Mouse (Mus musculus) testis, adult 2 months (tissue): ENCODE results near the gene Cryz. TPM values are rescaled to one million over a fixed set of nuclear protein-coding genes. Genes with fewer than 3 reads are reported as not detected.

Experiments
- H3K27ac ChIP-seq: fragments of 200-500 bp; 2 replicates; pipeline ENCODE4 v1.5.1; 2012; ENCODE audit warnings: low read depth, low read length; ENCODE audit not compliant: control insufficient read depth, insufficient read depth
- H3K27me3 ChIP-seq: fragments of 200-500 bp; 2 replicates; pipeline ENCODE4 v1.6.1; 2012; ENCODE audit warnings: mild to moderate bottlenecking, low read length, moderate library complexity; ENCODE audit not compliant: control insufficient read depth, insufficient read depth
- H3K36me3 ChIP-seq: fragments of 200-500 bp; 2 replicates; pipeline ENCODE4 v1.6.1; 2012; ENCODE audit warnings: mild to moderate bottlenecking, low read length; ENCODE audit not compliant: control insufficient read depth, insufficient read depth
- H3K4me1 ChIP-seq: fragments of 200-500 bp; 2 replicates; pipeline ENCODE4 v1.6.1; 2012; ENCODE audit warnings: low read length; ENCODE audit not compliant: control insufficient read depth, insufficient read depth
- H3K4me3 ChIP-seq: fragments of 200-500 bp; 2 replicates; pipeline ENCODE4 v1.5.1; 2012; ENCODE audit warnings: low read depth, mild to moderate bottlenecking, low read length, moderate library complexity, mixed read lengths; ENCODE audit not compliant: control insufficient read depth
- CTCF ChIP-seq: fragments of 200-500 bp; IDR thresholded peaks from 2 replicates; pipeline ENCODE4 v1.5.1; 2012; ENCODE audit warnings: low read depth, mild to moderate bottlenecking, inconsistent platforms, low read length, moderate library complexity; ENCODE audit not compliant: control insufficient read depth, insufficient read depth, insufficient replicate concordance
- POLR2A ChIP-seq: fragments of 200-500 bp; IDR thresholded peaks from 2 replicates; pipeline ENCODE4 v1.6.1; 2012; ENCODE audit warnings: low read depth, mild to moderate bottlenecking, inconsistent platforms, low read length, moderate library complexity; ENCODE audit not compliant: control insufficient read depth
- polyA plus RNA-seq: library from polyadenylated mRNA; depleted of rRNA; stranded (reverse); fragments of >200 nt; gene quantifications from 2 replicates; pipeline ENCODE4 v1.2.3, GENCODE M21; 2012; rRNA removed

Gene Cryz
- polyA plus RNA-seq, 1 experiment, result 4.2 TPM

DNA sequence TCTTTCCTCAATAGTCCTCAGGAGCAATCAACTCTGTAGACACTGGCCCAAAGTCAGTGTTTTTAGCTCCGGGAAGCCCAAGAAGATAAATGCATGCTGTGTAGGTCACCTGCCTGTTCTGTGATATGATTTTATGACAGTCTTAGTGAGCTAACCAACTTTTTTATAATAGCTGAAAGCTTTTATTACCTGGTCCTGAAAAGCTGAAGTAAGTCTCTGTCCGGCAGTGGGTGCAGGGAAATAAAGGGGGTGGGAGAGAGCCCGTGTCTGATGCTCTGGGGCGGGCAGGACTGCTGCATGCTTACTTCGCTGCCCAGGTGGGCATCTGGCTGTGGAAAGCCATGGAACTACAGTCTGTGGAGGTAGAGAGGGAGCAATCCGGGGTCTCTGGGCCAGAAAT lies 74.1 kb downstream of the Cryz start:
- no peak overlapping the region for H3K27ac ChIP-seq
- H3K4me3 ChIP-seq, result no peak overlapping the region
- TF ChIP-seq POLR2A (no peak), CTCF (no peak)
- H3K27me3 ChIP-seq, result no peaks in the 10 kb centered on the region
- H3K4me1 ChIP-seq, result no peaks in the 10 kb centered on the region; the same call in 1 of the 2 replicates
- H3K36me3 ChIP-seq, result no peaks in the 10 kb centered on the region

GRCm38 (mm10) chr3:154671013-154671412 lies 74.5 kb downstream of the Cryz start:
- TF ChIP-seq CTCF (no peak), POLR2A (no peak)
- H3K36me3 ChIP-seq, result no peaks in the 10 kb centered on the region
- no peaks in the 10 kb centered on the region; the same call in 1 of the 2 replicates for H3K4me1 ChIP-seq
- no peaks in the 10 kb centered on the region for H3K27me3 ChIP-seq
- H3K27ac ChIP-seq, result no peak overlapping the region
- no peak overlapping the region for H3K4me3 ChIP-seq

Other genes starting within 250 kb of the Cryz start
- gene Tyw3, start 393 bp downstream of the Cryz start, polyA plus RNA-seq, result 2.9 and 7.6 TPM in 2 replicates
- gene Erich3, start 67.1 kb downstream of the Cryz start, polyA plus RNA-seq, result 124 and 147 TPM in 2 replicates